Mouse (Mus musculus): Measurements from ENCODE around the gene Zc3h6. TPM values are rescaled to one million over a fixed set of nuclear protein-coding genes. Genes with fewer than 3 reads are reported as not detected.
"Not testable (repeated sequence)": the region's sequence is repeated elsewhere in the genome, so short reads cannot be mapped to it uniquely, and the experiment has no call there.

Gene Zc3h6
- total and polyA plus RNA-seq, 2 experiments from 2014 or later: 5.9 to 6.8 TPM

- no peak overlapping the region for H3K27ac ChIP-seq (ENCODE audit: low read depth, low read length)
- DNase-seq (ENCODE audit: low spot score) (no peak), ATAC-seq (ENCODE audit: low FRiP score) (no peak)
- no peak overlapping the region for H3K4me2 ChIP-seq (ENCODE audit: low read depth, low read length, poor library complexity, severe bottlenecking)
- H3K4me3 ChIP-seq (ENCODE audit: low read depth, low read length): no peak overlapping the region
- no peaks in the 10 kb centered on the region for H3K4me1 ChIP-seq (ENCODE audit: insufficient read depth, low read length)
- H3K36me3 ChIP-seq (ENCODE audit: insufficient read depth, low read length): 0 out of 2 replicates have a peak, but pooled peaks cover 2% of the 10 kb centered on the region
- H3K9ac ChIP-seq (replicated peaks; ENCODE audit: low read length, poor library complexity, severe bottlenecking): no peak overlapping the region
- no peaks in the 10 kb centered on the region for H3K9me3 ChIP-seq (ENCODE audit: low read length)
- H3K27me3 ChIP-seq (ENCODE audit: insufficient read depth, low read length): no peaks in the 10 kb centered on the region
- TF ChIP-seq CTCF (IDR thresholded peaks at IDR 0.05): no peak
- WGBS: 68% methylated on average over 4 of the region's 4 CpGs
These were observed 39.1 kb downstream of the Zc3h6 start for GRCm38 (mm10) chr2:129006194-129006749.

- H3K9me3 ChIP-seq (ENCODE audit: low read length); H3K27ac ChIP-seq (ENCODE audit: low read depth, low read length); H3K27me3 ChIP-seq (ENCODE audit: insufficient read depth, low read length); H3K9ac ChIP-seq (replicated peaks; ENCODE audit: low read length, poor library complexity, severe bottlenecking); H3K4me2 ChIP-seq (ENCODE audit: low read depth, low read length, poor library complexity, severe bottlenecking); ATAC-seq (ENCODE audit: low FRiP score); H3K36me3 ChIP-seq (ENCODE audit: insufficient read depth, low read length); H3K4me1 ChIP-seq (ENCODE audit: insufficient read depth, low read length); H3K4me3 ChIP-seq (ENCODE audit: low read depth, low read length): not testable (repeated sequence)
- peak; percentile 20 for DNase-seq (ENCODE audit: low spot score)
- 83% methylated on average over 2 of the region's 2 CpGs for WGBS
- TF ChIP-seq CTCF (IDR thresholded peaks at IDR 0.05): peak; percentile 40; the same call in 1 of the 2 replicates
These were observed 41.7 kb downstream of the Zc3h6 start for GRCm38 (mm10) chr2:129008867-129009266.

DNA sequence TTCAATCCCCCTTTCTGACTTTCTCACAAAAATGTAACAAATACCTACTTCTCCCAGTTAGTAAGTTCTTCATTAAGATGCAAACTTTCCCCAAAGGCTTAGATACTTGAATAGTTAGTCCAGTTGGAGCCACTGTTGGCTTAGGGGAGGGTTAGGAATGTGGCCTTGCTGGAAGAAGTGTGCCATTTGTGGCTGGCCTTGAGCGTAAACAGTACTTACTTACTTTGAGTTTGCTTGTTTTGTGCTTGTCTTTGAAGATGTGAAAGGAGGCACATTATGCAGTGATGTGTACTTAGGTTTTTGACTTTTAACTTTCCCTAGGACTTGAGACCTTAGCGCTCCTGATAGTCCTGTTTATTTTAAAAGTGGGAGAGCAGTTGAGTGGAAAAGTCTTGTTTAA is 52.9 kb downstream of the Zc3h6 start:
- H3K9ac ChIP-seq (replicated peaks; ENCODE audit: low read length, poor library complexity, severe bottlenecking): no peak overlapping the region
- ATAC-seq (ENCODE audit: low FRiP score) (no peak), DNase-seq (ENCODE audit: low spot score) (no peak)
- WGBS: 87% methylated on average over 2 of the region's 2 CpGs
- H3K36me3 ChIP-seq (ENCODE audit: insufficient read depth, low read length): peaks cover 22% of the 10 kb centered on the region
- H3K4me1 ChIP-seq (ENCODE audit: insufficient read depth, low read length): no peaks in the 10 kb centered on the region
- no peak for TF ChIP-seq CTCF (IDR thresholded peaks at IDR 0.05)
- H3K9me3 ChIP-seq (ENCODE audit: low read length): no peaks in the 10 kb centered on the region
- H3K4me2 ChIP-seq (ENCODE audit: low read depth, low read length, poor library complexity, severe bottlenecking): no peak overlapping the region
- H3K27ac ChIP-seq (ENCODE audit: low read depth, low read length): no peak overlapping the region
- H3K27me3 ChIP-seq (ENCODE audit: insufficient read depth, low read length): no peaks in the 10 kb centered on the region
- no peak overlapping the region for H3K4me3 ChIP-seq (ENCODE audit: low read depth, low read length)

- no peaks in the 10 kb centered on the region for H3K4me1 ChIP-seq (ENCODE audit: insufficient read depth, low read length)
- H3K27ac ChIP-seq (ENCODE audit: low read depth, low read length): no peak overlapping the region
- peaks cover 8% of the 10 kb centered on the region; the same call in 1 of the 2 replicates for H3K36me3 ChIP-seq (ENCODE audit: insufficient read depth, low read length)
- H3K27me3 ChIP-seq (ENCODE audit: insufficient read depth, low read length): no peaks in the 10 kb centered on the region
- ATAC-seq (ENCODE audit: low FRiP score) (no peak), DNase-seq (ENCODE audit: low spot score) (no peak)
- H3K9ac ChIP-seq (replicated peaks; ENCODE audit: low read length, poor library complexity, severe bottlenecking): no peak overlapping the region
- no peak overlapping the region for H3K4me3 ChIP-seq (ENCODE audit: low read depth, low read length)
- no peaks in the 10 kb centered on the region for H3K9me3 ChIP-seq (ENCODE audit: low read length)
- H3K4me2 ChIP-seq (ENCODE audit: low read depth, low read length, poor library complexity, severe bottlenecking): no peak overlapping the region
- no peak for TF ChIP-seq CTCF (IDR thresholded peaks at IDR 0.05)
- 78% methylated on average over 9 of the region's 9 CpGs for WGBS
These were observed 57.6 kb downstream of the Zc3h6 start for GRCm38 (mm10) chr2:129024820-129025219.

DNA sequence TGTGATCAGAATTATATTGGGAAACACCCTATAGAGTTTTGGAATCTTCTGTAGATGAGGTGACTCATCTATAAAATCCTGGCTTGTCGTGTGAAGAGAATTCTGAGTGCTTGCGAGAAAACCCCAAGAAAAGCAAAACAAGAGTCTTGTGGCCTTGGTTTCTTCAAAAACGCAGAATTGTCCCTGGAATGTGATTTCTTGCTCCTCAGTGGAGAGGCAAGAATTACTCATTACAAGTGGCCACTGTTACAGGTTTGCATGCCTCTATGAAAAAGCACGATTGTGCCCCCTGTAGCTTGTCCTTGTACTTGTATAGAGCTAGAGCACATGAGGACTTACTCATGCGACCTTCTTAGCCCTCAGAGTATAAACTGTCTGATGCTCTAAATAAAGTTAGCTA is 68.2 kb downstream of the Zc3h6 start:
- H3K4me3 ChIP-seq (ENCODE audit: low read depth, low read length): no peak overlapping the region
- DNase-seq (ENCODE audit: low spot score) (no peak), ATAC-seq (ENCODE audit: low FRiP score) (no peak)
- H3K9ac ChIP-seq (replicated peaks; ENCODE audit: low read length, poor library complexity, severe bottlenecking): no peak overlapping the region
- no peaks in the 10 kb centered on the region for H3K36me3 ChIP-seq (ENCODE audit: insufficient read depth, low read length)
- peaks cover 6% of the 10 kb centered on the region; the same call in 1 of the 2 replicates for H3K4me1 ChIP-seq (ENCODE audit: insufficient read depth, low read length)
- no peak for TF ChIP-seq CTCF (IDR thresholded peaks at IDR 0.05)
- 0 out of 2 replicates have a peak, but pooled peaks cover 8% of the 10 kb centered on the region for H3K27me3 ChIP-seq (ENCODE audit: insufficient read depth, low read length)
- WGBS: 85% methylated on average over 5 of the region's 5 CpGs
- H3K27ac ChIP-seq (ENCODE audit: low read depth, low read length): no peak overlapping the region
- no peak overlapping the region for H3K4me2 ChIP-seq (ENCODE audit: low read depth, low read length, poor library complexity, severe bottlenecking)
- no peaks in the 10 kb centered on the region for H3K9me3 ChIP-seq (ENCODE audit: low read length)

DNA sequence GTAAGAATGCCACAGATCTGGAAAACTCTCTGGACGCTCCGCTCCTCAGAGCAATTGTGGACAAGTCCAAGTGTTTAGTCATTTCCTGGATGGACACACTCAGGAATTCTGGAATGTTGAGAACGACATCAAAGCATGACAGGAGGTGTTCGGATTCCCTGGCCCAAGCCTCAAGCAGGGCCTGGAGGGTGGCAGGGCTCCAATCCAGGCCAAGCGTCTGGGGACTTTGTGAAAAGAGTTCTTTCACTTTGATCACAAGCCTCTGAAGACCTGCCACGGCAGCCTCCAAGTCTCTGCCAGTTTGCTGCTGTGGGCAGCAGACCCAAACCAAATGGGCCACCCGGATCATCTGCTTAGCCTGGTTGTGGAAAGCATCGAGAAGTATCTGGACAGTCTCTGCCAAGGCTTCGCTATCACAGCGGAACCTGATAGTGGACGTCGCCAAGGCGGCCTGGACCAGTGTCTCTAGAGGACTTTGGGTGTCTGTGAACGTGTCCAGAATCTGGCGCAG is 71.3 kb downstream of the Zc3h6 start:
- Histone ChIP-seq H3K9ac (replicated peaks; ENCODE audit: low read length, poor library complexity, severe bottlenecking) (peak overlapping the region; percentile 70; the same call in 1 of the 2 replicates), H3K4me1 (ENCODE audit: insufficient read depth, low read length) (peaks cover 6% of the 10 kb centered on the region; the same call in 1 of the 2 replicates), H3K4me2 (ENCODE audit: low read depth, low read length, poor library complexity, severe bottlenecking) (peak overlapping the region; percentile 89), H3K27me3 (ENCODE audit: insufficient read depth, low read length) (0 out of 2 replicates have a peak, but pooled peaks cover 8% of the 10 kb centered on the region), H3K9me3 (ENCODE audit: low read length) (no peaks in the 10 kb centered on the region), H3K4me3 (ENCODE audit: low read depth, low read length) (peak overlapping the region; percentile 46), H3K27ac (ENCODE audit: low read depth, low read length) (peak overlapping the region; percentile 52; the same call in 1 of the 2 replicates), H3K36me3 (ENCODE audit: insufficient read depth, low read length) (no peaks in the 10 kb centered on the region)
- WGBS: 23% methylated on average over 15 of the region's 15 CpGs
- ATAC-seq (ENCODE audit: low FRiP score) (no peak; the same call in 1 of the 2 replicates), DNase-seq (ENCODE audit: low spot score) (peak; percentile 22)
- no peak for TF ChIP-seq CTCF (IDR thresholded peaks at IDR 0.05)

Measured in midbrain, postnatal 0 days (tissue).